ENCODE assay signal across 8 mouse cellular contexts in genomic region chr17:83953656-83954055, GRCm38 (mm10).
A peak's percentile ranks its signal among the peaks of the same experiment; 100 is the strongest.
DNase-seq lines count a peak whose midpoint lies in the region; ATAC-seq lines count a peak whose summit lies in the region.

No protein-coding gene starts in this region.

- no peak for ATAC-seq in forebrain, embryonic 16.5 days
- ATAC-seq in intestine, embryonic 16.5 days, result no peak

- 54% methylated on average over 7 of the region's 7 CpGs for WGBS in forebrain, embryonic 10.5 days
- 55% methylated on average over 7 of the region's 7 CpGs for WGBS in forebrain, embryonic 16.5 days
- WGBS in intestine, embryonic 16.5 days, result 56% methylated on average over 7 of the region's 7 CpGs

- no peak overlapping the region for H3K4me2 ChIP-seq in forebrain, embryonic 16.5 days (ENCODE audit: low read length)
- no peak overlapping the region for H3K4me2 ChIP-seq in intestine, embryonic 16.5 days (ENCODE audit: low read depth, low read length)

- H3K27me3 ChIP-seq in forebrain, embryonic 10.5 days (ENCODE audit: poor library complexity, severe bottlenecking), result peaks cover 22% of the 10 kb centered on the region; the same call in 1 of the 2 replicates
- no peaks in the 10 kb centered on the region for H3K27me3 ChIP-seq in forebrain, embryonic 16.5 days (replicated peaks; ENCODE audit: control insufficient read depth, insufficient read depth, low read length)
- no peaks in the 10 kb centered on the region for H3K27me3 ChIP-seq in intestine, embryonic 16.5 days (replicated peaks; ENCODE audit: control insufficient read depth, insufficient read depth, low read length)

- no peaks in the 10 kb centered on the region for H3K9me3 ChIP-seq in forebrain, embryonic 10.5 days
- H3K9me3 ChIP-seq in forebrain, embryonic 16.5 days (ENCODE audit: control insufficient read depth, low read length), result no peaks in the 10 kb centered on the region
- H3K9me3 ChIP-seq in intestine, embryonic 16.5 days (ENCODE audit: control insufficient read depth, low read length), result no peaks in the 10 kb centered on the region

- DNase-seq in forebrain, embryonic 10.5 days (ENCODE audit: extremely low spot score, low spot score), result no peak
- peak; percentile 43 for DNase-seq in embryo, embryonic 9.5 days (ENCODE audit: extremely low spot score)
- peak; percentile 46 for DNase-seq in lung, postnatal 36 days
- no peak for DNase-seq in cerebellum, adult 9-10 months
- DNase-seq in cerebellum, postnatal 36 days, result no peak
- DNase-seq in spleen, postnatal 10 days (ENCODE audit: low spot score in 2 of 2), result no peak

- H3K36me3 ChIP-seq in forebrain, embryonic 10.5 days (replicated peaks), result no peaks in the 10 kb centered on the region
- H3K36me3 ChIP-seq in forebrain, embryonic 16.5 days (ENCODE audit: control insufficient read depth, insufficient read depth), result no peaks in the 10 kb centered on the region
- no peaks in the 10 kb centered on the region for H3K36me3 ChIP-seq in intestine, embryonic 16.5 days (ENCODE audit: control insufficient read depth, insufficient read depth, low read length)

- peaks cover 74% of the 10 kb centered on the region for H3K4me1 ChIP-seq in forebrain, embryonic 10.5 days
- H3K4me1 ChIP-seq in forebrain, embryonic 16.5 days (replicated peaks; ENCODE audit: control insufficient read depth, insufficient read depth, low read length), result peaks cover 17% of the 10 kb centered on the region
- H3K4me1 ChIP-seq in intestine, embryonic 16.5 days (ENCODE audit: control insufficient read depth, insufficient read depth, low read length), result peaks cover 52% of the 10 kb centered on the region

- no peak overlapping the region for H3K9ac ChIP-seq in forebrain, embryonic 16.5 days (replicated peaks; ENCODE audit: low read depth, low read length)
- H3K9ac ChIP-seq in intestine, embryonic 16.5 days (ENCODE audit: low read depth, low read length), result peak overlapping the region; percentile 27; the same call in 1 of the 2 replicates

- peak overlapping the region; percentile 93 for H3K27ac ChIP-seq in forebrain, embryonic 10.5 days
- no peak overlapping the region for H3K27ac ChIP-seq in forebrain, embryonic 16.5 days (ENCODE audit: low read length)
- H3K27ac ChIP-seq in intestine, embryonic 16.5 days (ENCODE audit: low read length), result peak overlapping the region; percentile 94

- no peak overlapping the region for H3K4me3 ChIP-seq in forebrain, embryonic 10.5 days
- H3K4me3 ChIP-seq in forebrain, embryonic 16.5 days (replicated peaks; ENCODE audit: low read length), result no peak overlapping the region
- no peak overlapping the region for H3K4me3 ChIP-seq in intestine, embryonic 16.5 days (ENCODE audit: low read length)

Comparison
In these comparisons a context has a peak if more than half of its experiments do, and no peak if none do; other contexts are left out.
1. DNase-seq: peak in embryo, embryonic 9.5 days (single experiment) and lung, postnatal 36 days (single experiment); none in forebrain, embryonic 10.5 days (single experiment), cerebellum, adult 9-10 months (single experiment), cerebellum, postnatal 36 days (0 of 2) and spleen, postnatal 10 days (0 of 2).